Mouse (Mus musculus): ENCODE data around the gene E030018B13Rik. TPM values are rescaled to one million over a fixed set of nuclear protein-coding genes. Genes with fewer than 3 reads are reported as not detected.

The E030018B13Rik gene
- total and polyA plus RNA-seq, 2 experiments from 2014 or later: not detected

DNA sequence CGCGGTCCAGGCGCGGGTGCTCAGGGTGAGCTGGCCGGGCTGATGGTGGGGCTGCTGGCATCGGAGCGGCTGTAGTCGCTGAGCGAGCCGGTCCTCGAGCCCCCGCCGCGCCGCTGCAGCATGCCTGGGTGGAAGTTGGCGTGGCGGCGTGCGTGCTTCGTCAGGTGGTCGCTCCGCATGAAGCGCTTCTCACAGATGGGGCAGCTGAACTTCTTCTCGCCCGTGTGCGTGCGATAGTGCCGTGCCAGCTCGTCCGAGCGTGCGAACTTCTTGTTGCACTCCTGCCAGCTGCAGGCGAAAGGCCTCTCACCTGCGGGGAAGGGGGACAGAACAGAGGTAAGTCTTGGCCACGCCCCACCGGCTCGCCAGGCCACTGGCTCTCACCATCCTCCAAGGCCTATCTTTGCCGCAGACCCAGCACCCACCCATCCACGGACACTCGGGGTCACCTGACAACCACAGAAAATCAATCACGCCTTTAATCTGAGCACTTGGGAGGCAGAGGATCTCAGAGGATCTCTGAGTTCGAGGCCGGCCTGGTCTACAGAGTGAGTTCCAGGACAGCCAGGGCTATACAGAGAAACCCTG is 25.1 kb upstream of the E030018B13Rik start:
- H3K27me3 ChIP-seq (ENCODE audit: insufficient read depth, low read length): no peaks in the 10 kb centered on the region
- no peaks in the 10 kb centered on the region for H3K9me3 ChIP-seq (ENCODE audit: low read length)
- no peak for TF ChIP-seq CTCF (IDR thresholded peaks at IDR 0.05; ENCODE audit: low read depth)
- ATAC-seq (no peak), DNase-seq (no peak)
- no peak overlapping the region for H3K9ac ChIP-seq
- H3K4me1 ChIP-seq (ENCODE audit: insufficient read depth): peaks cover 15% of the 10 kb centered on the region
- H3K4me3 ChIP-seq (ENCODE audit: low read depth, low read length): no peak overlapping the region
- 72% methylated on average over 43 of the region's 43 CpGs for WGBS
- no peak overlapping the region for H3K4me2 ChIP-seq (ENCODE audit: low read depth)
- H3K27ac ChIP-seq (ENCODE audit: low read depth, low read length): no peak overlapping the region
- peaks cover 21% of the 10 kb centered on the region for H3K36me3 ChIP-seq (ENCODE audit: insufficient read depth)

DNA sequence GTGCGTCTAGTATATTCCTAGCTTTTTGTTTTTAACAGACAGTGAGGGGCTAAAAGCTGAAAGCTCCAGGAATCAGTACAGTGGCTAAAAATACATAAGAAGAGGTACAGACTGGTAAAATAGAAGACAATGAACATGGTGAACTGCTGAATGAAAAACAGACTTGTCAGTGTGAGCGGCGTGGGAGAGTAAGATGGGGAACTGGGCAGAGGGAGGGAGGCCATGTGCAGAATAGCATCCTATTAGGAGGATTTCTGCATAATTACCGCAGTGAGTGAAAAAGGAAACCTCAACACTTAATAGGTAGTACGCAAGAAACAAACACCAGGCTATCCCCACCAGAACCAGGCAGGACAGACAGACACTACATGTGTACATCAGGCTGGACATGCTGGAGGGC is 23.5 kb upstream of the E030018B13Rik start:
- ATAC-seq: no peak
- no peaks in the 10 kb centered on the region for H3K9me3 ChIP-seq (ENCODE audit: low read length)
- DNase-seq: no peak
- 30% methylated on average over 5 of the region's 5 CpGs for WGBS
- H3K4me1 ChIP-seq (ENCODE audit: insufficient read depth): peaks cover 19% of the 10 kb centered on the region
- peaks cover 21% of the 10 kb centered on the region for H3K36me3 ChIP-seq (ENCODE audit: insufficient read depth)
- 0 out of 2 replicates have a peak overlapping the region, but pooled peaks have one; percentile 5 for H3K27ac ChIP-seq (ENCODE audit: low read depth, low read length)
- no peak overlapping the region for H3K4me3 ChIP-seq (ENCODE audit: low read depth, low read length)
- H3K4me2 ChIP-seq (ENCODE audit: low read depth): no peak overlapping the region
- TF ChIP-seq CTCF (IDR thresholded peaks at IDR 0.05; ENCODE audit: low read depth): no peak
- no peaks in the 10 kb centered on the region for H3K27me3 ChIP-seq (ENCODE audit: insufficient read depth, low read length)
- H3K9ac ChIP-seq: no peak overlapping the region

GRCm38 (mm10) chr7:63893729-63894128 is 22.9 kb upstream of the E030018B13Rik start:
- Histone ChIP-seq H3K27ac (ENCODE audit: low read depth, low read length) (no peak overlapping the region), H3K4me3 (ENCODE audit: low read depth, low read length) (no peak overlapping the region), H3K36me3 (ENCODE audit: insufficient read depth) (peaks cover 21% of the 10 kb centered on the region), H3K4me1 (ENCODE audit: insufficient read depth) (peaks cover 19% of the 10 kb centered on the region), H3K27me3 (ENCODE audit: insufficient read depth, low read length) (no peaks in the 10 kb centered on the region), H3K4me2 (ENCODE audit: low read depth) (no peak overlapping the region), H3K9me3 (ENCODE audit: low read length) (no peaks in the 10 kb centered on the region), H3K9ac (no peak overlapping the region)
- WGBS: 30% methylated on average over 4 of the region's 4 CpGs
- DNase-seq (peak; percentile 50), ATAC-seq (no peak)
- no peak for TF ChIP-seq CTCF (IDR thresholded peaks at IDR 0.05; ENCODE audit: low read depth)

DNA sequence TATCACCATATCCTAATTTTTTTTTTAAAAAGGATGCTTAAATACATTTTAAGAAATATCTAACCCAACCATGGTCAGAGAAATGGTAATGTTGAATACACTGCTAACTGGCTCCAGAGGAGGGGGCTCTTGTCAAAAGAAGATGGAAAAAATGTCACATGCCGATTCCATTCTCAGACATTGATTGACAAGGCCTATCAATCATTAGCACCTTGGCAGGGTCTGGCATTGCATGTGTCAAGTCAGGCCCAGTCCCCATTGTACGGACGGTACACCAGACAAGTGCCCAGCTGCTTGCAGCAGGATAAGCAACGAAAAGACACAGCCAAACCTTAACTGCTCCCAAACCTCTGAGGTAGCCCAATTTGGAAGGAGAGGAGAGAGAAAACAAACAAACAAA is 22.0 kb upstream of the E030018B13Rik start:
- no peak for ATAC-seq
- no peak for TF ChIP-seq CTCF (IDR thresholded peaks at IDR 0.05; ENCODE audit: low read depth)
- H3K36me3 ChIP-seq (ENCODE audit: insufficient read depth): peaks cover 14% of the 10 kb centered on the region
- H3K27ac ChIP-seq (ENCODE audit: low read depth, low read length): no peak overlapping the region
- no peak overlapping the region for H3K4me3 ChIP-seq (ENCODE audit: low read depth, low read length)
- no peaks in the 10 kb centered on the region for H3K9me3 ChIP-seq (ENCODE audit: low read length)
- no peak for DNase-seq
- H3K27me3 ChIP-seq (ENCODE audit: insufficient read depth, low read length): no peaks in the 10 kb centered on the region
- H3K4me1 ChIP-seq (ENCODE audit: insufficient read depth): peaks cover 19% of the 10 kb centered on the region
- H3K4me2 ChIP-seq (ENCODE audit: low read depth): no peak overlapping the region
- WGBS: 32% methylated on average over 4 of the region's 4 CpGs
- no peak overlapping the region for H3K9ac ChIP-seq

DNA sequence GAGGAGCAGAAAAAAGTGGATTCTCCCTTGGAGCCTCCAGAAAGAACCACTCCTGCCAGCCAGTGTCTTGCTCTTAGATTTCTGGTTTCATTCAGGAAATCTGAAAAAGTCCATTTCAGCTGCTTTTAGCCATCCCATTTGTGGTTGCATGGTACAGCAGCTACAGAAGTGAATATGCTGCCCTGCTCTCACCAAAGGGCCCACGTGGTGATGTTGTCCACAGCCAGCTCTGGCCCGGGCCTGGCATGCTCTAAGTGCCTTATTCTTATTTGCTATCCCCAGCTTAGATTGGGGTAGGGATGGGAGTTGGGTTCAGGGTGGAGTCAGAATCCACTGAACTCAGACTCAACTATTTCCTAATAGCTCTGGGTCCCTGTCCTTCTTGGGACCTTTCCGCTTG is 21.4 kb upstream of the E030018B13Rik start:
- WGBS: 86% methylated on average over 3 of the region's 3 CpGs
- no peaks in the 10 kb centered on the region for H3K27me3 ChIP-seq (ENCODE audit: insufficient read depth, low read length)
- H3K36me3 ChIP-seq (ENCODE audit: insufficient read depth): peaks cover 9% of the 10 kb centered on the region
- H3K27ac ChIP-seq (ENCODE audit: low read depth, low read length): no peak overlapping the region
- H3K9ac ChIP-seq: no peak overlapping the region
- no peak overlapping the region for H3K4me3 ChIP-seq (ENCODE audit: low read depth, low read length)
- H3K4me2 ChIP-seq (ENCODE audit: low read depth): no peak overlapping the region
- peaks cover 19% of the 10 kb centered on the region for H3K4me1 ChIP-seq (ENCODE audit: insufficient read depth)
- DNase-seq: no peak
- H3K9me3 ChIP-seq (ENCODE audit: low read length): no peaks in the 10 kb centered on the region
- TF ChIP-seq CTCF (IDR thresholded peaks at IDR 0.05; ENCODE audit: low read depth): no peak
- no peak for ATAC-seq

GRCm38 (mm10) chr7:63896276-63896967 is 20.2 kb upstream of the E030018B13Rik start:
- ATAC-seq (no peak), DNase-seq (no peak)
- peak overlapping the region; percentile 49 for H3K9ac ChIP-seq
- H3K36me3 ChIP-seq (ENCODE audit: insufficient read depth): no peaks in the 10 kb centered on the region
- no peaks in the 10 kb centered on the region for H3K9me3 ChIP-seq (ENCODE audit: low read length)
- TF ChIP-seq CTCF (IDR thresholded peaks at IDR 0.05; ENCODE audit: low read depth): peak; percentile 11; the same call in 1 of the 2 replicates
- H3K4me2 ChIP-seq (ENCODE audit: low read depth): peak overlapping the region; percentile 61
- WGBS: 26% methylated on average over 17 of the region's 17 CpGs
- peak overlapping the region; percentile 54; the same call in 1 of the 2 replicates for H3K27ac ChIP-seq (ENCODE audit: low read depth, low read length)
- H3K4me3 ChIP-seq (ENCODE audit: low read depth, low read length): peak overlapping the region; percentile 26
- no peaks in the 10 kb centered on the region for H3K27me3 ChIP-seq (ENCODE audit: insufficient read depth, low read length)
- H3K4me1 ChIP-seq (ENCODE audit: insufficient read depth): peaks cover 21% of the 10 kb centered on the region

GRCm38 (mm10) chr7:63896968-63897468 is 19.6 kb upstream of the E030018B13Rik start:
- H3K27ac ChIP-seq (ENCODE audit: low read depth, low read length): 0 out of 2 replicates have a peak overlapping the region, but pooled peaks have one; percentile 54
- H3K9me3 ChIP-seq (ENCODE audit: low read length): no peaks in the 10 kb centered on the region
- peaks cover 26% of the 10 kb centered on the region for H3K4me1 ChIP-seq (ENCODE audit: insufficient read depth)
- ATAC-seq (peak; percentile 93), DNase-seq (peak; percentile 81)
- H3K36me3 ChIP-seq (ENCODE audit: insufficient read depth): no peaks in the 10 kb centered on the region
- peak overlapping the region; percentile 49 for H3K9ac ChIP-seq
- peak overlapping the region; percentile 26 for H3K4me3 ChIP-seq (ENCODE audit: low read depth, low read length)
- no peaks in the 10 kb centered on the region for H3K27me3 ChIP-seq (ENCODE audit: insufficient read depth, low read length)
- peak; percentile 72; the same call in 1 of the 2 replicates for TF ChIP-seq CTCF (IDR thresholded peaks at IDR 0.05; ENCODE audit: low read depth)
- WGBS: 2% methylated on average over 22 of the region's 22 CpGs
- peak overlapping the region; percentile 61 for H3K4me2 ChIP-seq (ENCODE audit: low read depth)
